Mouse (Mus musculus) MEL (cell line): ENCODE results near the gene Slx1b.

Experiments used
- CHD2 ChIP-seq: IDR thresholded peaks from 2 replicates; pipeline ENCODE4 v1.6.1; 2011; ENCODE audit warnings: low read length, improper control_type of control experiment
- CTCF ChIP-seq, 3 experiments: IDR thresholded peaks in 2 of 3; conservative IDR thresholded peaks in 1 of 3; 2 replicates each; pipeline ENCODE4 v1.5.1; 2011 to 2012; ENCODE audit warnings: low read length in 3 of 3, low read depth in 2 of 3, mild to moderate bottlenecking in 2 of 3, improper control_type of control experiment in 1 of 3, inconsistent platforms in 1 of 3, mixed read lengths in 1 of 3, moderate library complexity in 1 of 3; ENCODE audit not compliant: control insufficient read depth in 1 of 3, insufficient read depth in 1 of 3, poor library complexity in 1 of 3, severe bottlenecking in 1 of 3
- E2F4 ChIP-seq: IDR thresholded peaks from 2 replicates; pipeline ENCODE4 v1.6.1; 2011; ENCODE audit warnings: low read depth, low read length, improper control_type of control experiment, borderline replicate concordance
- EP300 ChIP-seq, 2 experiments: IDR thresholded peaks; 2 replicates each; pipeline ENCODE4 v1.6.1; 2011; ENCODE audit warnings: improper control_type of control experiment in 2 of 2, low read length in 2 of 2, low read depth in 1 of 2, mild to moderate bottlenecking in 1 of 2
- GABPA ChIP-seq: IDR thresholded peaks from 2 replicates; pipeline ENCODE4 v1.6.1; 2012; ENCODE audit warnings: low read depth, mild to moderate bottlenecking, inconsistent platforms, low read length, improper control_type of control experiment, moderate library complexity
- KAT2A ChIP-seq: conservative IDR thresholded peaks from 2 replicates; pipeline ENCODE4 v1.6.1; 2012; ENCODE audit warnings: low read depth, low read length, improper control_type of control experiment, inconsistent platforms
- MAX ChIP-seq: IDR thresholded peaks from 2 replicates; pipeline ENCODE4 v1.6.1; 2011; ENCODE audit warnings: low read length, improper control_type of control experiment
- MXI1 ChIP-seq: IDR thresholded peaks from 2 replicates; pipeline ENCODE4 v1.6.1; 2011; ENCODE audit warnings: mild to moderate bottlenecking, low read depth, low read length, improper control_type of control experiment
- MYB ChIP-seq: IDR thresholded peaks from 2 replicates; pipeline ENCODE4 v1.6.1; 2011; ENCODE audit warnings: mild to moderate bottlenecking, low read depth, low read length, improper control_type of control experiment
- POLR2A ChIP-seq, 2 experiments: IDR thresholded peaks; 2 replicates each; pipeline ENCODE4 v1.6.1; 2011 to 2012; ENCODE audit warnings: low read length in 2 of 2, mild to moderate bottlenecking in 2 of 2, control low read depth in 1 of 2, improper control_type of control experiment in 1 of 2, low read depth in 1 of 2, moderate library complexity in 1 of 2; ENCODE audit not compliant: control insufficient read depth in 1 of 2, insufficient read depth in 1 of 2, poor library complexity in 1 of 2
- TAL1 ChIP-seq: IDR thresholded peaks from 2 replicates; pipeline ENCODE4 v1.6.1; 2012; ENCODE audit warnings: mild to moderate bottlenecking, inconsistent platforms, low read length, moderate library complexity, mixed read lengths
- USF1 ChIP-seq: IDR thresholded peaks from 2 replicates; pipeline ENCODE4 v1.6.1; 2014; ENCODE audit warnings: low read depth, mild to moderate bottlenecking, inconsistent platforms, low read length, improper control_type of control experiment, moderate library complexity

GRCm38 (mm10) chr7:126659771-126660170 lies 35.8 kb downstream of the Slx1b start:
- TF ChIP-seq CTCF (IDR thresholded peaks at IDR 0.05 in 2 of 3, conservative IDR thresholded peaks at IDR 0.05 in 1 of 3; ENCODE audit: control insufficient read depth in 1 of 3, insufficient read depth in 1 of 3, low read depth in 2 of 3, low read length in 3 of 3, poor library complexity in 1 of 3, severe bottlenecking in 1 of 3) (no peak), MXI1 (no peak), MYB (no peak), MAX (no peak), KAT2A (no peak), EP300 (IDR thresholded peaks at IDR 0.05; ENCODE audit: low read depth in 1 of 2, low read length in 2 of 2) (no peak), USF1 (no peak), TAL1 (no peak), GABPA (no peak), CHD2 (no peak), POLR2A (IDR thresholded peaks at IDR 0.05; ENCODE audit: control insufficient read depth in 1 of 2, insufficient read depth in 1 of 2, low read depth in 1 of 2, low read length in 2 of 2, poor library complexity in 1 of 2) (no peak), E2F4 (no peak)
